Mouse (Mus musculus) adrenal gland, postnatal 0 days (tissue): ENCODE data around the gene P2ry10b. TPM values are rescaled to one million over a fixed set of nuclear protein-coding genes. Genes with fewer than 3 reads are reported as not detected.

ENCODE experiments used
- polyA plus RNA-seq: library from polyadenylated mRNA; unstranded; fragments of >200 nt; fragmentation: Nextera tagmentation; extraction: Ambion mirVana; gene quantifications from 2 replicates; pipeline ENCODE4 v1.2.1, GENCODE M21; 2015

P2ry10b gene
- 0.61 and 1.3 TPM in 2 replicates for polyA plus RNA-seq

DNA sequence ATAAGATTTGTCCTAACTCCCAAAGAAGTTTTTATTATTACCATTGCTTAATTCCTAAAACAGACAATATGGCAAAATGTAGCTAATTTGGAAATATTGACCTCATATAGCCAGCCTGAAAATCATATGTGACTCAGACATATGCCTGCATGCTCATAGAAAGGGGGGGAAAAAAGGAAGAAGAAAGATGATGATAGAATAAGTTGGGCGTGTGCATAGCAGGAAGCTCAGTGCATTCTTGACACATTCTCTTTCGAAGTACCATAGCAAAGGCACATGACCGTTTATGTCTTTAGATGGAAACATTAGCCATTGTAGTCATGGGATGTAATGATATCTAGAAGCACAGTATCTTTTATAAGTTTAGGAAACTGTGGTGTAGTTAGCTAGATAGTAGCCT, at the start of gene P2ry10b:
Gene P2ry10b (plus strand): TSS at position 247 of the 400 bp plus-strand sequence.

Other genes with a start within 250 kb of the P2ry10b start
- 9.8 and 10.1 TPM in 2 replicates for gene Lpar4, start 228.3 kb upstream of the P2ry10b start, polyA plus RNA-seq
- 0.06 and 0.19 TPM in 2 replicates for gene P2ry10, start 60.4 kb upstream of the P2ry10b start, polyA plus RNA-seq
- gene Gpr174, start 107.0 kb downstream of the P2ry10b start, polyA plus RNA-seq, result not detected in 2 replicates